Comparison of ENCODE assay signal across 8 mouse cellular contexts in the genomic region with DNA sequence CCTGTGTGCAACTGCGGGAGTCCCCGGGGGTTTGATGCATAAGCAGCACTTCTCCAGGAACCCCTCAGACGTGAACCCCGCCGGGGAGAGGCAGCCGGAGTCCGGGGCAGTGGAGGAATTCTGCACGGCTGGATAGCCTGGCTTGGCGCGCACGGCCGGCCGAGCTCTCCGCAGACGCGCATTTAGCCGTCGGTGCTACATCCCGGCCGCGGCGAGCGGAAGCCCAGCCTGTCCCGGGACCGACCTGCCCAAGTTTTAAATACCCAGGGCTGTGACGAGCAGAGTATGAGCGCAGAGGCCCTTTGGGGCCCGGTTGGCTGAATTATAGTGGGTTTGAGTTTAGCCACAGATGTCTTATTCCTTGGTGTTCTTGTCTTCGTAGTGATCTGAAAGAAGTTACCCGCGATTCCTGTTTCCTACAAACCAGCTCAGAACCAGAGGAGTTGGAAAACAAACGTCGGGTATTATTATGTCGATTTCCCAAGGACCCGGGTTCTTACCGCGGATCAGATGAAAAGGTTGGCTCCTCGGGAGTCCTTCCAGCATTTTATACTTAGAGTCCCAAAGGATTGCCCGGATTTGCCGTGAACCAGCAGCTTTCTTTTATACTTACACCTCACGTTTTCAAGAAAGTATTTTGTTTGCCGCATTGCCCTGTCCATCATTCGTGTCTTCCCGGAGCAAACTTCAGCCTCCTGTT. TPM values are rescaled to one million over a fixed set of nuclear protein-coding genes. Genes with fewer than 3 reads are reported as not detected.
A peak's percentile ranks its signal among the peaks of the same experiment; 100 is the strongest.
DNase-seq lines count a peak whose midpoint lies in the region; ATAC-seq and TF ChIP-seq lines count a peak whose summit lies in the region.

No protein-coding gene starts in this region.

- H3K4me1 ChIP-seq in lung, embryonic 16.5 days (replicated peaks; ENCODE audit: control insufficient read depth, insufficient read depth, low read length), result peaks cover 17% of the 10 kb centered on the region
- peaks cover 2% of the 10 kb centered on the region; the same call in 1 of the 2 replicates for H3K4me1 ChIP-seq in lung, adult 2 months (ENCODE audit: control insufficient read depth, insufficient read depth, low read length)
- peaks cover 21% of the 10 kb centered on the region for H3K4me1 ChIP-seq in limb, embryonic 13.5 days
- peaks cover 4% of the 10 kb centered on the region; the same call in 1 of the 2 replicates for H3K4me1 ChIP-seq in stomach, embryonic 14.5 days (ENCODE audit: control insufficient read depth, insufficient read depth, low read length)

- TF ChIP-seq POLR2A in lung, adult 2 months (IDR thresholded peaks at IDR 0.05; ENCODE audit: borderline replicate concordance, extremely low read depth, low read depth, low read length), result no peak

- peak; percentile 34; the same call in 1 of the 2 replicates for ATAC-seq in lung, embryonic 16.5 days (ENCODE audit: low read depth)
- no peak; the same call in 1 of the 2 replicates for ATAC-seq in limb, embryonic 13.5 days (ENCODE audit: low FRiP score, low read depth)
- ATAC-seq in stomach, embryonic 14.5 days (ENCODE audit: insufficient number of reproducible peaks, insufficient read depth, low FRiP score, low read depth), result 0 out of 2 replicates have a peak, but pooled peaks have one; percentile 16

- H3K9ac ChIP-seq in lung, embryonic 16.5 days (ENCODE audit: low read length), result no peak overlapping the region
- no peak overlapping the region for H3K9ac ChIP-seq in limb, embryonic 13.5 days
- no peak overlapping the region for H3K9ac ChIP-seq in stomach, embryonic 14.5 days (replicated peaks; ENCODE audit: low read depth, low read length)

- peaks cover 82% of the 10 kb centered on the region for H3K27me3 ChIP-seq in lung, embryonic 16.5 days (ENCODE audit: control insufficient read depth, insufficient read depth, low read depth, low read length)
- H3K27me3 ChIP-seq in limb, embryonic 13.5 days, result peaks cover 80% of the 10 kb centered on the region
- peaks cover 32% of the 10 kb centered on the region for H3K27me3 ChIP-seq in stomach, embryonic 14.5 days (ENCODE audit: control insufficient read depth, insufficient read depth, low read length)

- DNase-seq in lung, adult 2 months, result no peak
- peak; percentile 20 for DNase-seq in forelimb bud, embryonic 11.5 days (ENCODE audit: low read depth, low spot score)
- DNase-seq in Muller cell, postnatal 12 days (ENCODE audit: inconsistent ontology term), result no peak
- no peak for DNase-seq in ovary, adult 18-20 months (ENCODE audit: low spot score)
- no peak for DNase-seq in lung, postnatal 36 days

- no peaks in the 10 kb centered on the region for H3K9me3 ChIP-seq in lung, embryonic 16.5 days (ENCODE audit: control insufficient read depth, low read length)
- no peaks in the 10 kb centered on the region for H3K9me3 ChIP-seq in limb, embryonic 13.5 days
- H3K9me3 ChIP-seq in stomach, embryonic 14.5 days (ENCODE audit: control insufficient read depth, low read depth, low read length), result no peaks in the 10 kb centered on the region

- WGBS in lung, embryonic 16.5 days, result under 1% methylated on average over 44 of the region's 44 CpGs
- WGBS in lung, adult 2 months, result 3% methylated on average over 44 of the region's 44 CpGs
- under 1% methylated on average over 44 of the region's 44 CpGs for WGBS in limb, embryonic 13.5 days
- under 1% methylated on average over 44 of the region's 44 CpGs for WGBS in stomach, embryonic 14.5 days

- no peak for TF ChIP-seq CTCF in lung, adult 2 months (IDR thresholded peaks at IDR 0.05; ENCODE audit: insufficient read depth, low read length)

- peak overlapping the region; percentile 91 for H3K4me2 ChIP-seq in lung, embryonic 16.5 days (ENCODE audit: low read depth, low read length)
- H3K4me2 ChIP-seq in limb, embryonic 13.5 days (replicated peaks), result peak overlapping the region; percentile 78
- H3K4me2 ChIP-seq in stomach, embryonic 14.5 days (replicated peaks; ENCODE audit: low read depth, low read length), result peak overlapping the region; percentile 64

- peak overlapping the region; percentile 57 for H3K4me3 ChIP-seq in lung, embryonic 16.5 days (ENCODE audit: low read length)
- no peak overlapping the region for H3K4me3 ChIP-seq in lung, adult 2 months (replicated peaks; ENCODE audit: extremely low read depth, low read depth, low read length)
- H3K4me3 ChIP-seq in limb, embryonic 13.5 days, result peak overlapping the region; percentile 51
- peak overlapping the region; percentile 38 for H3K4me3 ChIP-seq in stomach, embryonic 14.5 days (ENCODE audit: low read depth, low read length)

- no peaks in the 10 kb centered on the region for H3K36me3 ChIP-seq in lung, embryonic 16.5 days (ENCODE audit: control insufficient read depth, insufficient read depth, low read length)
- no peaks in the 10 kb centered on the region for H3K36me3 ChIP-seq in limb, embryonic 13.5 days
- H3K36me3 ChIP-seq in stomach, embryonic 14.5 days (ENCODE audit: control insufficient read depth, insufficient read depth, low read length), result no peaks in the 10 kb centered on the region

- no peak overlapping the region for H3K27ac ChIP-seq in lung, embryonic 16.5 days (ENCODE audit: low read length)
- H3K27ac ChIP-seq in limb, embryonic 13.5 days, result no peak overlapping the region
- no peak overlapping the region for H3K27ac ChIP-seq in stomach, embryonic 14.5 days (ENCODE audit: low read length)

RNA-seq across cellular contexts. Expression of gene Sim1, which starts 0.7 kb away (rescaled TPM):
- not detected in 2 replicates for polyA plus RNA-seq in lung, embryonic 16.5 days (2015; fragmentation: Nextera tagmentation; extraction: Ambion mirVana)
- polyA plus RNA-seq in lung, adult 2 months (2012; rRNA removed), result 0.19 TPM in 1 of 2 replicates, not detected in the other
- 0.45 and 1.2 TPM in 2 replicates for polyA plus RNA-seq in limb, embryonic 13.5 days (2015; fragmentation: Nextera tagmentation; extraction: Ambion mirVana)
- 0.18 TPM in 1 of 2 replicates, not detected in the other for polyA plus RNA-seq in stomach, embryonic 14.5 days (2014; fragmentation: Nextera tagmentation; extraction: Ambion mirVana)
